Mouse (Mus musculus): ENCODE data around the gene Slc39a10. TPM values are rescaled to one million over a fixed set of nuclear protein-coding genes. Genes with fewer than 3 reads are reported as not detected.
"Not testable (repeated sequence)": the region's sequence is repeated elsewhere in the genome, so short reads cannot be mapped to it uniquely, and the experiment has no call there.

Slc39a10 gene
- polyA plus RNA-seq, 1 experiment from 2014 or later = 49.4 TPM

DNA sequence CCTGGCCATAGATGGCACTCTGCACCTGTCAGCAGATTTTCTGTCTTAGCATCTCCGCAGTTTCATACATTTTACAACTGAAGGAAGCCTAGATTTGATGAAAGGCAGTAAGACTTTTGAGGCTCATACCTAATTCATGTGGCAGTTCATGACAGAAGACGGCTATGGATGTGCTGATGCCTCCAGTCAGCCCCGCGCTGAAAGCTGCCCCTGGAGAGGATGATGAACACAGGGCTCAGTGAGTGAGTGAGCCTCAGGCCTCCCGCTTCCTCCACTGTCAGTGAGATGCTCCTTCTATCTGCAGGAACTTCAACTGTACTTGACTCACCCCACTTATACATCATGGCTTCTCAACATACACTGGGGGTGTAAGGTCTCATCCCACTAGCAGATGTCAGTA, 74.7 kb downstream of the Slc39a10 start:
- CTCF ChIA-PET = interaction anchor here (1.1 kb wide), 1 partner anchor 12 kb away, joined by 3 read pairs; no protein-coding TSS in a partner anchor
- POLR2A ChIA-PET = no interaction called here
- no peak for TF ChIP-seq CTCF (IDR thresholded peaks at IDR 0.05)
- in situ Hi-C loops (cut with MboI; ENCODE audit: low pct_unique_long_range_greater_than_20kb) = no loop called here
- ATAC-seq (no peak), DNase-seq (ENCODE audit: low read depth, low spot score) (no peak)
- H3K27me3 ChIP-seq = no peaks in the 10 kb centered on the region

DNA sequence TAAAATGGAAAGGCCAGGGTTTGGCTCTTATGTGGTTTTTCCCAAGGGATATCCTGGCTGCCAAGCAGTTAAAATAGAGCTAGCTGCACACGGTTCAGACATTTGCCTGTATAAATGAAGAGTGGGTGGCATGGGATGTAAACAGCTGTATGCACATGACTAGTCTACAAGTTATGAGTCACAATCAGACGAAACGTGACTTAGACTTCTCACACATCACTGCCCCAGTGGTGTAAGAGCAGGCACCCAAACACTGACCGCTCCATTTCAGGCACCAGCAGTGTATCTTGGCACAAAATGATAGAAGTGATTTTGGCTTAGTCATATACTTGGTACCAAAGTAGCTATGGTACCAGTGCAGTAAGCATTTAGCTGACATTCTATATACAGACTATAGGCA, 84.0 kb downstream of the Slc39a10 start:
- POLR2A ChIA-PET; CTCF ChIA-PET; H3K27me3 ChIP-seq; DNase-seq (ENCODE audit: low read depth, low spot score); in situ Hi-C loops (cut with MboI; ENCODE audit: low pct_unique_long_range_greater_than_20kb): not testable (repeated sequence)
- ATAC-seq = peak; percentile 91

DNA sequence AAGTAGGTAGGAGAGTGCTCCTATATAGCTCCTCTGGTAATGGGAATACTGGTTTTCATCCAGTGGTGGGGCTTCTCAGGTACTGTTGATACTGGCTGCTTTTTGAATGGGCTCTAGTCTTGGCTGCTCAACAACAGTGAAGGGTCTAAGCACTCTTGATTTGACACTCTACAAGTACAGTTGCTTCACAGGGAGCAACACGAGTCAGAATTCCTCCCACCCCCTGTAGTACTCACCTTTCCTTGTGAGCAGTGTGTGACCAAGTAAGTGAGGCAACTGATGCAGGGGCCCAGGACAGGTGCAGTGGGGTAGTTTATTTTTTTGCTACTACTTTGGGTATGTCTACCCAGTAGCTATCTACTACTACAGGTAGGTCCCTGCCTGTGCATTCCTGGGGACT, 87.6 kb downstream of the Slc39a10 start:
- in situ Hi-C loops (cut with MboI; ENCODE audit: low pct_unique_long_range_greater_than_20kb) = no loop called here
- no peak for TF ChIP-seq CTCF (IDR thresholded peaks at IDR 0.05)
- no peaks in the 10 kb centered on the region for H3K27me3 ChIP-seq
- CTCF ChIA-PET = interaction anchor here (1.5 kb wide), 1 partner anchor 14 kb away, joined by 3 read pairs; no protein-coding TSS in a partner anchor
- POLR2A ChIA-PET = no interaction called here
- no peak for ATAC-seq
- no peak for DNase-seq (ENCODE audit: low read depth, low spot score)

DNA sequence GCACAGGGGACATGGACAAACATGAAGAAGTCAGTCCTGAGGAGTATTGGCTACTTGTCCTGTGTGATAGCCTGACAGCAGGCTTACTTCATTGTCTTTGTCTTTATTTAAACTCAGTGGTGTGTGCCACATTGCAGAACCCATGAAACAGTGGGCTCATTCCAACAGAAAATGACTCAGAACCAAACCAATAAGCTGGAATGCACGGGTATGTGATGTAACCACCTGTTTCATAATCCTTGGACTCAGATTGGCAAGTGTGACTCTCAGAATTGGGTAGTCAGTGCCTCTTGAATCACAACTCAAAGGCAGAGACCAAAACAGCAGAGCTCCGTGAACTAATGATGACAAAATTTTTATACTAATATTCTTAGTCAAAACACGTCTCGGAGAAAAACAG, 110.4 kb downstream of the Slc39a10 start:
- DNase-seq (ENCODE audit: low read depth, low spot score); POLR2A ChIA-PET; H3K27me3 ChIP-seq: not testable (repeated sequence)
- in situ Hi-C loops (cut with MboI; ENCODE audit: low pct_unique_long_range_greater_than_20kb) = loop anchor here (10.0 kb wide), 1 partner anchor 427 kb away; no protein-coding TSS in a partner anchor
- peak; percentile 83 for ATAC-seq
- CTCF ChIA-PET = interaction anchor here (1.4 kb wide), 1 partner anchor 10 kb away, joined by 3 read pairs; no protein-coding TSS in a partner anchor

DNA sequence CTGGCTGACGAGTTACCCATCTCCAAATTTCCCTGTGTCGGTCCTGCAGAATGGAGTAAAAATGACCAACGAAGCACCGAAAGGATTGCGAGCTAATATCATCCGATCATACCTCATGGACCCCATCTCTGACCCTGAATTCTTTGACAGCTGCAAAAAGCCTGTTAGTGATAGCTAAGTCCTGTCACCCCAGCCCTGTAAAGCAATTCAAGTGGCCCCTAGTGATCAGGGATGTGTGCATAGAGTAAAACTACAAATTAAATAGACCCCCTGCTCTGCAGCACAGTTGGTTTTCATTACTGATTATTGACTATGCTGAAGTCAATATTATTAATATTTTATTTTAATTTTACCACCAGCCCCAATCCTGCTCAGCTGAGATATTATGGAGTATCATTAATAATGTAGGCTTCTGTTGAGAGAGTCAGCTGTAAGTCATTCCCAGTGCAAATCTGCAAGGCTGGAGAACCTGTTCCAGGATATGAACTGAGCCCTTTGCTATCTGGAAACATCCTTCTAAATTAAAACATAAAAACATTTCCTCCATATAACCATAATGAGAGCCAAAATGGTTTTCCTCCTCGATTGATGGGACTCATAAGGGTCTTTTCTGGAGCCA, 122.5 kb downstream of the Slc39a10 start:
- CTCF ChIA-PET; DNase-seq (ENCODE audit: low read depth, low spot score); POLR2A ChIA-PET; H3K27me3 ChIP-seq; ATAC-seq; in situ Hi-C loops (cut with MboI; ENCODE audit: low pct_unique_long_range_greater_than_20kb): not testable (repeated sequence)

DNA sequence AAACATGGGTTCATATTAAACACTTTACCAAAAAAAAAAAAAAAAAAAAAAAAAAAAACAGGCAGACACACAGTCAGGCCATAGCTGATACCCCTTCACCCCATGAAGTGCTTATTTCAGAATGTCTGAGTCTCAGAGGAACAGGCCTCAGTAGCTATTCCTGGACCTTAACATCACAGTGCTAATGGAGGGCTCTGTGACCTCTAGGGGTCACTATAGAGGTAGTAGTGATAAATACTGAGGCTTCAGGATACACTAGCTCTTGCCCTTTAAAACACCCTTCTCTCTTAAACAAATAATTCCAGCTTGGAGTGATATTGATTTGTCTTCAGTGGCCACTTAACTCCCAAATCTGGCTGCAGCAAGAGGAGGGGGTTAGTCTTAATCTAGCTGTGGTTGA, 123.3 kb downstream of the Slc39a10 start:
- DNase-seq (ENCODE audit: low read depth, low spot score); in situ Hi-C loops (cut with MboI; ENCODE audit: low pct_unique_long_range_greater_than_20kb); CTCF ChIA-PET; H3K27me3 ChIP-seq; POLR2A ChIA-PET; ATAC-seq: not testable (repeated sequence)

DNA sequence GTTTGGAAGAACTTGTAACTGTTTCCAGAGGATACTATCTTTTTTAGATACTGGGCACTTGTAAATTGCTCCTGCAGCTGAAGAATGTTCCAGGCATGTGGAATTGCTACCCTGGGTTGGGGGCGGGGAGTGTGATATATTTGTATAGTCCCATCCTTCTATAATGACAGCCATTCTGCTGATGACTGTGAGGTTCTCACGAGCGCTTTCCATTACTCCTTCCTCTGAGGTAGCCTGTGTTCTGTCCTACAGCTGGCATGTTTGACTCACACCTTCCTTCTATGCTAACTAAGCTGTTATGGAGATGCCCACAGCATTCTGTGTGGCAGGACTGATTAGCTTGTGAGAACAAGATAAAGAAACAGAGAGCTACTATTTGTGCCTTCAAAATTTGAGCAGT, 128.1 kb downstream of the Slc39a10 start:
- DNase-seq (ENCODE audit: low read depth, low spot score); in situ Hi-C loops (cut with MboI; ENCODE audit: low pct_unique_long_range_greater_than_20kb); H3K27me3 ChIP-seq; CTCF ChIA-PET; POLR2A ChIA-PET; ATAC-seq: not testable (repeated sequence)
